Mouse (Mus musculus): ENCODE data around the gene Sobp.

DNA sequence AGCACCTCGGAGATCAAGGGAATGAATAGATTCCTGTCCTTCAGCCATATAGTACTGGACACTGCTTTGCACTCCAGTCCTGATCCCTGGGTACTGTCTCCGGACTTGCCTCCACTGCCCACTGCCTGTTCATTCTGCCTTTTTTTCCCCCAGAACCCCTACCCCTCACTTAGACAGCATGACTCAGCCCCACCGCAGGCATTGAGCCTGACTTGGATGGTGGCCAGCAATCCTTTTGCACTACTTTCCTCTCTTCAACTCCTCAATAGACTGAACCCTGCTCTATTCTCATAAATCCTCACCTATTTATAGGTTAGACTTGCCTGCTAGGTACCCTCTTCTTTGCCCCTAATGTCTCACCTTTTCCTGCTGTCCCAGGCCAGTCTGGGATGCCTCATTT is 93.0 kb downstream of the Sobp start:
- no peak for TF ChIP-seq POLR2A (IDR thresholded peaks at IDR 0.05; ENCODE audit: low read depth, low read length)
- no peak for TF ChIP-seq CTCF (IDR thresholded peaks at IDR 0.05; ENCODE audit: borderline replicate concordance, insufficient read depth, low read length)

Measured in embryonic fibroblast, embryonic 13.5 days (primary cell).